Mouse (Mus musculus): ENCODE results near the gene Lrfn1.

The Lrfn1 gene

GRCm38 (mm10) chr7:28511441-28511840 lies 59.7 kb downstream of the Lrfn1 start:
- DNase-seq (ENCODE audit: low read depth, low spot score) = no peak
